Mouse (Mus musculus) cerebellum, adult 2 months (tissue): ENCODE measurements around the gene Camk2n1. TPM values are rescaled to one million over a fixed set of nuclear protein-coding genes. Genes with fewer than 3 reads are reported as not detected.
A peak's percentile ranks its signal among the peaks of the same experiment; 100 is the strongest.

Experiments used
- DNase-seq, 2 experiments: peaks; one replicate each; pipeline ENCODE4 v3.0.0; 2021
- H3K27ac ChIP-seq: fragments of 200-500 bp; 2 replicates; pipeline ENCODE4 v1.5.1; 2012; ENCODE audit warnings: low read length, control low read depth, inconsistent platforms; ENCODE audit not compliant: insufficient read depth
- H3K27me3 ChIP-seq: fragments of 200-500 bp; 2 replicates; pipeline ENCODE4 v1.6.1; 2012; ENCODE audit warnings: inconsistent platforms, mild to moderate bottlenecking, low read length, moderate library complexity; ENCODE audit not compliant: control insufficient read depth, insufficient read depth
- H3K4me1 ChIP-seq: fragments of 200-500 bp; 2 replicates; pipeline ENCODE4 v1.6.1; 2011; ENCODE audit warnings: low read length; ENCODE audit not compliant: control insufficient read depth, insufficient read depth
- H3K4me3 ChIP-seq: fragments of 200-500 bp; replicated peaks from 2 replicates; pipeline ENCODE3; 2011; ENCODE audit warnings: mild to moderate bottlenecking, low read depth, low read length, control low read depth; ENCODE audit not compliant: insufficient read depth
- CTCF ChIP-seq: fragments of 200-500 bp; IDR thresholded peaks from 2 replicates; pipeline ENCODE4 v1.5.1; 2011; ENCODE audit warnings: low read depth, mild to moderate bottlenecking, control low read depth, low read length, moderate library complexity, borderline replicate concordance; ENCODE audit not compliant: insufficient read depth
- POLR2A ChIP-seq: fragments of 200-500 bp; IDR thresholded peaks from 2 replicates; pipeline ENCODE4 v1.6.1; 2011; ENCODE audit warnings: low read length, control low read depth, borderline replicate concordance; ENCODE audit not compliant: insufficient read depth
- WGBS: fragments of 180-500 bp; shearing (Covaris S2); methylation state at CpG from one replicate; pipeline ENCODE4 v1.1.7; 2018; 5-methylcytosine and 5-hydroxymethylcytosine counted together
- polyA plus RNA-seq: library from polyadenylated mRNA; depleted of rRNA; stranded (reverse); fragments of >200 nt; gene quantifications from 2 replicates; pipeline ENCODE4 v1.2.3, GENCODE M21; 2012; rRNA removed

The Camk2n1 gene
- polyA plus RNA-seq, 1 experiment = 109 TPM

DNA sequence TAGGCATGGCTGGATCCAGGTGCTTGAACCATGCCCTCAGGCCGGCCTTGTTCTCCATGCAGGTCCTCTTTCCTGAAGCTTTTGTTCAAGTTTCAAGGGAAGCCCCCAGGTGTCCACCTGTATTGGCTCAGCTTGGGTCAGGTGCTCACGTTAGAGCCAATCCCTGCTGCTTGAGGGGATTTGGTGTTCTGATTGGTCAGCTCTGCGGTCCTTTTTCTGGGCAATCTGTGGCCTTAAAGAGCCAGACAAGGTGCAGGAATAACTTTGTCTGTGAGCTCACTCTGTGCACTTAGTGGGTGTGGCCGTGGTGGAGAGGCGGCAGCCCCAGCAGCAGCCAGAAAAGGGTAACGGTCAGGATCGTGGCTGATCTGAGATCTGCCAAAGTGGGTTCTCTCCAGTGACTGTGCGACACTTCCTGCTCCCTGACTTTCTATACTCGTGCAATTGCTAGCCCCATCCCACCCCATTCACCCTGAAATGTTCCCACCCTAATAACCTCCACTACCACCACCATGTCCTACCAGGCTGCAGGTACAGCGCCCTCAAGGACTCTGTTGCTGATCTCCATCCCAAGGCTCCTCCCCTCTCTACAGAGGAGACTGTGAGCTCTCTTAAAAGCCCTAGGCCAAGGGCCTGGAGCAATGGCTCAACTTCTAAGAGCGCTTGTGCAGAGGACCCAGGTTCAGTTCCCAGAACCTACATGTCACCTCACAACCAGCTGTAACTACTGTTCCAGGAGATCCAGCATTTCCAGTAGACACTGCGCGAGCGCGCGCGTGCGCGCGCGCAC lies 45.9 kb downstream of the Camk2n1 start:
- Histone ChIP-seq H3K4me1 (peaks cover under 1% of the 10 kb centered on the region; the same call in 1 of the 2 replicates), H3K27me3 (no peaks in the 10 kb centered on the region; the same call in 1 of the 2 replicates), H3K27ac (no peak overlapping the region), H3K4me3 (no peak overlapping the region)
- no peak for DNase-seq
- TF ChIP-seq CTCF (no peak), POLR2A (no peak)
- 85% methylated on average over 21 of the region's 21 CpGs for WGBS

DNA sequence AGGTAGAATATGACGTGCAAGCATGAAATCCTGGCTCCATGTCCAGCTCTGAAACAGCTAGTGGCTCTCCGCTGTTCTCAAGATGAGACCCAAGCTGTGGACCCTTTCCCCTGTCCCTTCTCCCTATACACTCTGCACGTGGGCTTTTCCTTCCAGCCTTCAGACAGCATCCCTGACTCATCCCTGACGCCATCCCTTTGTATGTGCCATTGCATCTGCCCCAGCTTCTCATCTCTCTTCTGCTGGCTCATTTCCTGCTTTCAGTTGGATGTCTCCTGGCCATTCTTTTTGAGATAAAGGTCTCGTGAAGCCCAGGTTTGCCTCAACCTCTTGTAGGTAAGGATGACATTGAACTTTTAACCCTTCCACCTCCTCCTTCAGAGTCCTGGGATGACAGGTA lies 46.9 kb downstream of the Camk2n1 start:
- 75% methylated on average over 5 of the region's 5 CpGs for WGBS
- Histone ChIP-seq H3K27ac (no peak overlapping the region), H3K4me3 (no peak overlapping the region), H3K4me1 (no peaks in the 10 kb centered on the region), H3K27me3 (no peaks in the 10 kb centered on the region; the same call in 1 of the 2 replicates)
- DNase-seq = no peak
- TF ChIP-seq POLR2A (no peak), CTCF (no peak)

DNA sequence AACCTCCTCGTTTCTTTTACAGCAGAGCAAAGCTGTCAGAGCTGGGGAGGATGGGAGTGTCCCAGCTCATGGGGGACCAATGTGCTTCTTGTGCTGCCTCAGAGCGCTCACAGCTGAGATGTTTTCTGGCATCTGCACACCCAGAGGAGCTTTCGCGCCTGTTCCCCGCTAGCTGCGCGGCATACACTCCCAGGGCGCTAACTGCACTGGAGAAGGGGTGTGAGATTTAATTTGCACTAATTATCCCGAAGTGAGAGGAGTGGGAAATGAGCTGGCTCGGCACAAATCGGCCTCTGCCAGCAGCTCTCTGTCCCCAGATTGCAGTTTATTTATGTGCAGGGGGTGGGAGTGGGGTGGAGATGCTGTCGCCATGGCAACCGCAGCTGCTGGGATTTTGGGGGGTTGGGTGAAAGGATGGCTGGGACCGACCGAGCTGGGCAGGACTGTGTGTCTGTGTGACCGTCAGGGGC lies 50.6 kb downstream of the Camk2n1 start:
- H3K27me3 ChIP-seq = no peaks in the 10 kb centered on the region; the same call in 1 of the 2 replicates
- no peak for DNase-seq
- H3K27ac ChIP-seq = no peak overlapping the region
- H3K4me1 ChIP-seq = no peaks in the 10 kb centered on the region
- TF ChIP-seq CTCF (no peak), POLR2A (no peak)
- H3K4me3 ChIP-seq = no peak overlapping the region
- 8% methylated on average over 16 of the region's 16 CpGs for WGBS

DNA sequence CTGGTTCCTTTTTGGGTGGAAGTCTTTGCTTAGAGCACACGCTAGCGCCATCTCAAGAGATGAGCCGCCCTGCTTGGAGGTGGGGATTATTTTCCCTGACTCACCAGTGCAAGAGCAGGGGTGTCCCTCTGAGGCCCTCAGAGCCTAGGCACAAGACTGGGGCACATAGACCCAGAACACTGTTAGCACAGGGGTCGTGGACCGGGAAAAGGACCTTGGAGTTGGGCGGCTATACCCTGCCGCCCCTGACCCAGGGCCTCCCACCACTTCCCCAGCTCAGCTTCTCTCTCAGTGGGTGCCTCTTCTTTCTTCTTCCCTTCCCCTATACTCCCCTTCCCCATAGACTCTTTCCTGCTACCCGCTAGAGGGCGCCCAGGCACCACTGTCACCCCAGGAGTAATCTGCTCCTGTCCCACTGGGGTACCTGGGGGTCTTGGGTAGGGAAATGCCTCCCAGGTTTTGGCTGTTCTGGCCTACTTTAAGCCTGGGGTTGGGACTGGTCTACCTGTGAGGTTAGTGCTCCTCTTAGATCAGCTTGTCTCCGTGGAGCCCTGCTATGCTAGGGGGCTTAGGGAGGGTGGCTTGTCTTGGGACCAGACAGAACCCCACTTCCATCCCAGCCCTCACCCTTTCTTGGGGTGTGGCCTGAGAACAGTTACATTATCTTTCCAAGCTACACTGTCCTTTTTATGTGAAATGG lies 51.2 kb downstream of the Camk2n1 start:
- DNase-seq = no peak
- H3K27me3 ChIP-seq = no peaks in the 10 kb centered on the region; the same call in 1 of the 2 replicates
- 15% methylated on average over 10 of the region's 10 CpGs for WGBS
- TF ChIP-seq CTCF = peak; percentile 47
- TF ChIP-seq POLR2A = no peak
- H3K4me1 ChIP-seq = no peaks in the 10 kb centered on the region
- H3K4me3 ChIP-seq = no peak overlapping the region
- H3K27ac ChIP-seq = no peak overlapping the region

GRCm38 (mm10) chr4:138507903-138508302 lies 53.8 kb downstream of the Camk2n1 start:
- Histone ChIP-seq H3K27ac (no peak overlapping the region), H3K4me1 (no peaks in the 10 kb centered on the region), H3K4me3 (no peak overlapping the region), H3K27me3 (no peaks in the 10 kb centered on the region; the same call in 1 of the 2 replicates)
- WGBS = 80% methylated on average over 6 of the region's 6 CpGs
- TF ChIP-seq CTCF (no peak), POLR2A (no peak)
- DNase-seq = no peak

Other genes with a start within 250 kb of the Camk2n1 start
- 163 and 170 TPM in 2 replicates for gene Hp1bp3, start 238.0 kb upstream of the Camk2n1 start, polyA plus RNA-seq
- gene Sh2d5, start 203.9 kb upstream of the Camk2n1 start, polyA plus RNA-seq = 38.9 and 40.8 TPM in 2 replicates
- 12.2 and 12.7 TPM in 2 replicates for gene Kif17, start 203.9 kb upstream of the Camk2n1 start, polyA plus RNA-seq
- gene Ddost, start 149.6 kb upstream of the Camk2n1 start, polyA plus RNA-seq = 98.3 and 101 TPM in 2 replicates
- gene Pink1, start 128.0 kb upstream of the Camk2n1 start, polyA plus RNA-seq = 404 and 437 TPM in 2 replicates
- 12.6 and 15.4 TPM in 2 replicates for gene Cda, start 86.3 kb upstream of the Camk2n1 start, polyA plus RNA-seq
- 12.4 and 15.0 TPM in 2 replicates for gene Fam43b, start 57.8 kb upstream of the Camk2n1 start, polyA plus RNA-seq
- 40.9 and 45.3 TPM in 2 replicates for gene Mul1, start 19.6 kb upstream of the Camk2n1 start, polyA plus RNA-seq
- gene Vwa5b1, start 181.6 kb downstream of the Camk2n1 start, polyA plus RNA-seq = 1.6 and 2.7 TPM in 2 replicates